Mouse (Mus musculus): ENCODE measurements at regions not wholly inside any gene's neighbourhood (a gene's known extent, or its start where the extent isn't known, plus 50 kb on each side); places are given as distances from the start of the nearest gene placed in this dataset.

DNA sequence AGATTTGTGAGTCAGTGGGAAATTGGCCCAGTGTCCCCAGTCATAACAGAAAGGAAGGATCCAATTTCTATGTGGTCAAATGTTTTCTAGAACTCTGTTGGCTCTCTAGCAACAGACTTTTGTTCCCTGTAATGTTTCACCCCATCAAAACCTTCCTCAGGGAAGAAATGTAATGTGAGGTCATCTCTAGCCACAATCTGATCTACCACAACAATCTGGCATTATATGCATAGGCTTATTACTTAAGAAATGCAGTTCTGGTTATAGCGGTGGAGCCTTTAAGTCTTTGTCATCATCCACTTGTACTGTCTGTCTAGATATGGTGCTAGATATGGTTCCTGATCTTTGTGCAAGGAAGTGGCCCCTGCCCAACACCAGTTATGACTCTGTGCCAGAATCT lies 178.4 kb upstream of the Pdzrn3 start:
- no peak for TF ChIP-seq CTCF (IDR thresholded peaks at IDR 0.05; ENCODE audit: low read depth)
- no peak for TF ChIP-seq EP300 (optimal IDR thresholded peaks at IDR 0.05)
